Mouse (Mus musculus): Measurements from ENCODE around the gene Mep1a. TPM values are rescaled to one million over a fixed set of nuclear protein-coding genes. Genes with fewer than 3 reads are reported as not detected.

Gene Mep1a
- polyA plus RNA-seq, 1 experiment from 2014 or later = not detected

DNA sequence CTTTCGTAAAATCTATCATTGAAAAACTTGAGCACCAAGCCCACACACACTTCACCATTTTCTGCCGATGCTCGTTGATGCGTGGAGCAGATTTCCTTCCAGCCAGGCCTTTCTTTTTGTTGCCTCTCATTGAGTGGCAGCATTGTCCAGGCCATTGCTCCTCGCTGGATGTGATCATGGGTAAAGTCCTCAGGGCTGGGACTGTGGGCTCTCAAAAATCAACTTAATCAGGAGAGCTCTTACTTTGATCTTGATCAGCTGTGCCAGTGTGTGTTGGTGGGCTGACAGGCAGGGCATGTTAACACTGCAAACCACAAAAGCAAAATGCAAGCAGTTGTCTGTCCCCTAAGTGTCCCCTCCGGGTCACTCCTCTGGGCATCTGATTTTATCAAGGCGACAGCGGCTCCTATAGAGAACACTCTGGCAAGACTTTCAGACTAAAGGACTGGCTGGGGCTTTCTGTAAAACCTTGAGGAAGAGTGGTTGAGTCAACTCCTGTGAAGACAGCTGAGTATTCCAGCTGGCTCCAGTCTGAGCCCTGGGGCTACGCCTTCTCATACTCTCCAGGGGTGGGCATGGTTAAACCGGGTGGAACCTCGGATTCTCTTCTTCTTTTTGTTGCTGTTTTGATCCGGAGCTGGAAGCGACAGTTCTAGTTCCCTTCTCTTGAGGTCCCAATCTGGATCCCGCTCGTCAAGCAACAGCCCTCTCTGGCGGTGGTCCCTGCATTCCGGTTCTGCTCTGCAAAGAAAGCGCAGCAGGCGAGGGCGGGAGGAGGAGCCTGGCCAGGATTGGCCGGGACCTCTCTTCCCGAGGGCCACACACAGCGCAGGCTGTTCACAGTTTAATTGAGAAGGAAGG is 32.0 kb upstream of the Mep1a start:
- Histone ChIP-seq H3K9ac (replicated peaks; ENCODE audit: low read depth) (no peak overlapping the region), H3K27ac (ENCODE audit: low read length) (no peak overlapping the region)

DNA sequence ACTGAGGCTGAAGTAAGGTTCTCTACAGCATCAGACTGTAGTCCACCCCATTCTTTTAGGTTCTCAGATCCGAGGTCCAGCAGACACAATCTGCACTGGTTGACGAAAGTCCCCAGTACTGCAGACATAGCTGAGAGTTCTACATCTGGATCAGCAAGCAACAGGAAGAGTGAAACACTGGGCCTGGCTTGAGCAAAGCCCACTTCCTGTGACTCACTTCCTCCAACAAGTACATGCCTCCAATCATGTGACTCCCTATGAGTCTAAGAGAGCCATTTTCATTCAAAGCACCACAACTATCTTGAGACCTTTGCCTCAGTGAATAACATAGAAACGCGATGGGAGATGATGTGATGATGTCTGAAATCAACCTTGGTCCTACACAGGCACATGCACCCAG is 28.6 kb upstream of the Mep1a start:
- Histone ChIP-seq H3K27me3 (replicated peaks; ENCODE audit: insufficient read depth, low read length) (no peaks in the 10 kb centered on the region), H3K36me3 (ENCODE audit: insufficient read depth, low read length) (no peaks in the 10 kb centered on the region), H3K9me3 (ENCODE audit: low read length) (no peaks in the 10 kb centered on the region), H3K4me2 (replicated peaks; ENCODE audit: low read depth, low read length) (no peak overlapping the region), H3K4me3 (ENCODE audit: low read depth, low read length) (no peak overlapping the region), H3K4me1 (ENCODE audit: insufficient read depth, low read depth, low read length) (no peaks in the 10 kb centered on the region), H3K27ac (ENCODE audit: low read length) (no peak overlapping the region), H3K9ac (replicated peaks; ENCODE audit: low read depth) (no peak overlapping the region)
- TF ChIP-seq CTCF (IDR thresholded peaks at IDR 0.05) (no peak), EP300 (IDR thresholded peaks at IDR 0.05) (no peak)
- DNase-seq (ENCODE audit: low spot score) = no peak
- ATAC-seq = no peak
- WGBS = 93% methylated on average over 4 of the region's 4 CpGs

More for the DNA sequence above, 32.0 kb upstream of the Mep1a start:
- Histone ChIP-seq H3K4me2 (replicated peaks; ENCODE audit: low read depth, low read length) (peak overlapping the region; percentile 48), H3K27me3 (replicated peaks; ENCODE audit: insufficient read depth, low read length) (no peaks in the 10 kb centered on the region), H3K4me3 (ENCODE audit: low read depth, low read length) (peak overlapping the region; percentile 19), H3K36me3 (ENCODE audit: insufficient read depth, low read length) (no peaks in the 10 kb centered on the region), H3K9me3 (ENCODE audit: low read length) (no peaks in the 10 kb centered on the region), H3K4me1 (ENCODE audit: insufficient read depth, low read depth, low read length) (no peaks in the 10 kb centered on the region)
- TF ChIP-seq EP300 (IDR thresholded peaks at IDR 0.05) = no peak
- peak; percentile 50 for TF ChIP-seq CTCF (IDR thresholded peaks at IDR 0.05)
- peak; percentile 81 for DNase-seq (ENCODE audit: low spot score)
- peak; percentile 92 for ATAC-seq
- 13% methylated on average over 23 of the region's 23 CpGs for WGBS

DNA sequence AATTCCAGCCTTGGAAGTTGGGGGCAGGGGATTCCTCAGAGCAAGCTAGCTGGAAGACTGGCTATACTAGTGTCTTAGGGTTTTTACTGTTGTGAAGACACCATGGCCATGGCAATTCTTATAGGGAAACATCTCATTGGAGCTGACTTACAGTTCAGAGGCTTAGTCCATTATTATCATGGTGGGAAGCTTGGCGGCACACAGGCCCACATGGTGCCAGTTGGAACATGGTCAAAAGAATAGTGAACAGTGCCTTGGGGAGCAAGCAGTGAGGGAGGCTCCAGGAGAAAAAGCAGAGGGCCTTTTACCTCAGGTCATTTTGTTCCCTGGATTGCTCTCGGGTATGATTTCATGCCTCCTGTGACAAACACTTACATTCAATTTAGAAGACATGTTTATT is 27.9 kb upstream of the Mep1a start:
- no peak overlapping the region for H3K27ac ChIP-seq (ENCODE audit: low read length)
- DNase-seq (ENCODE audit: low spot score) = no peak
- H3K36me3 ChIP-seq (ENCODE audit: insufficient read depth, low read length) = no peaks in the 10 kb centered on the region
- H3K4me2 ChIP-seq (replicated peaks; ENCODE audit: low read depth, low read length) = no peak overlapping the region
- H3K4me3 ChIP-seq (ENCODE audit: low read depth, low read length) = no peak overlapping the region
- no peak for TF ChIP-seq CTCF (IDR thresholded peaks at IDR 0.05)
- TF ChIP-seq EP300 (IDR thresholded peaks at IDR 0.05) = no peak
- H3K9me3 ChIP-seq (ENCODE audit: low read length) = no peaks in the 10 kb centered on the region
- H3K9ac ChIP-seq (replicated peaks; ENCODE audit: low read depth) = no peak overlapping the region
- 87% methylated on average over 2 of the region's 2 CpGs for WGBS
- no peaks in the 10 kb centered on the region for H3K27me3 ChIP-seq (replicated peaks; ENCODE audit: insufficient read depth, low read length)
- no peak for ATAC-seq
- H3K4me1 ChIP-seq (ENCODE audit: insufficient read depth, low read depth, low read length) = no peaks in the 10 kb centered on the region

DNA sequence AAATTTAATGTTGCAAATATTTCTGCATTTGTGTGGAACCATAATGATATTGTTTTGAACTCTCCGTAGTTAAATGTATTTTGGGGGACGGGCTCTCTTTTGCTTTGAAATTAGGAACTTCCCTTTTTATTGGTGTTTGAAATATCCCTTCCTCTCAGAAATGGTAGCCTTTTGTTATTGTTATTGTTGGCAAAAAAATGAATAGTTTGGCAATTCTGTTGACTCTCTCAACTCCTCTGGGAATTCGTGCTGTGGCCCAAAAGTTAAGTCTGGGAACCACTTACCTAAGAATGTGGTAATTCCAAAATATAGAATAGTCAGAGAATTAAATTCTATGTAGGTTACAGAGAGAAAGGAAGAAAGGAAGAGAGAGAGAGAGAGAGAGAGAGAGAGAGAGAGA is 17.6 kb upstream of the Mep1a start:
- H3K36me3 ChIP-seq (ENCODE audit: insufficient read depth, low read length) = no peaks in the 10 kb centered on the region

DNA sequence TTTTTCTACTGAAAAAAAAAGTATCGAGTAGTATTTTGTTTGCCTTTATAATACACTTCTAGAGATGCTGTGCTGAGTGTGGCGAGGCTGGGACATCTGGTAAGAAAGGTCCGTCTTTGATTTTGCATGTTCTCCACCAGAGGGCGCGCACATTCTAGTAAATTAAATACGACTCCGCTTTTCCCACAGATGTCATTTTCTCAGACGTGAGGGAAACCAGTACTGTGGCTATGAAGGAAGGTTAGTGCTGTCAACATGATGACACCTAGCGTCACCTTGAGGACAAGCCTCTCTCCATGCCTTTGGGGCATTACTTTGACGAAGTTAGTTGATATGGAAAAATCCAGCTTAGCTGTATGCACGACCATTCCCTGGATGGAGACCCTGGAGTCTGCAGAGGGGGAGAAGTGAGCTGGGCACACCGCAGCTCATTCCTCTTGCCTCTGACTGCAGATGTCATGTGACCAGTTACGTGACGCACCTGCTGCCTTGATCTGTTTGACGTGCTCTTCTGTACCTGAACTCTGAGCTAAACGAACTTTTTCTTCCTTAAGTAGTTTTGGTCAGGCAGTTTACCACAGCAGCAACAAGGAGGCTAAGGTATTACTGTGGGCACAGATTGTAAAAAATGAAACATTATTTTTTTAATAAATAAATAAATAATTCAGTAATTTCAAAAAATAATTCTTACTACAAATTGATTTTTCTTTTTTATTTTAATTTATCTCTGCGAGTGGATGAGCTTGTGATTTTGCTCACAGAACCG is 16.2 kb upstream of the Mep1a start:
- peak; percentile 80 for TF ChIP-seq CTCF (IDR thresholded peaks at IDR 0.05)
- TF ChIP-seq EP300 (IDR thresholded peaks at IDR 0.05) = no peak
- no peaks in the 10 kb centered on the region for H3K27me3 ChIP-seq (replicated peaks; ENCODE audit: insufficient read depth, low read length)
- no peak overlapping the region for H3K9ac ChIP-seq (replicated peaks; ENCODE audit: low read depth)
- no peak overlapping the region for H3K27ac ChIP-seq (ENCODE audit: low read length)
- H3K36me3 ChIP-seq (ENCODE audit: insufficient read depth, low read length) = no peaks in the 10 kb centered on the region
- DNase-seq (ENCODE audit: low spot score) = peak; percentile 90
- peak; percentile 53; the same call in 1 of the 2 replicates for ATAC-seq
- no peaks in the 10 kb centered on the region for H3K4me1 ChIP-seq (ENCODE audit: insufficient read depth, low read depth, low read length)
- no peaks in the 10 kb centered on the region for H3K9me3 ChIP-seq (ENCODE audit: low read length)
- WGBS = 20% methylated on average over 18 of the region's 18 CpGs
- H3K4me3 ChIP-seq (ENCODE audit: low read depth, low read length) = no peak overlapping the region
- no peak overlapping the region for H3K4me2 ChIP-seq (replicated peaks; ENCODE audit: low read depth, low read length)

More for the DNA sequence above, 17.6 kb upstream of the Mep1a start:
- no peak for DNase-seq (ENCODE audit: low spot score)
- H3K9ac ChIP-seq (replicated peaks; ENCODE audit: low read depth) = no peak overlapping the region
- H3K9me3 ChIP-seq (ENCODE audit: low read length) = no peaks in the 10 kb centered on the region
- no peak for TF ChIP-seq CTCF (IDR thresholded peaks at IDR 0.05)
- TF ChIP-seq EP300 (IDR thresholded peaks at IDR 0.05) = no peak
- no peak for ATAC-seq
- no peak overlapping the region for H3K27ac ChIP-seq (ENCODE audit: low read length)
- 70% methylated on average over 3 of the region's 3 CpGs for WGBS
- no peak overlapping the region for H3K4me2 ChIP-seq (replicated peaks; ENCODE audit: low read depth, low read length)
- H3K4me3 ChIP-seq (ENCODE audit: low read depth, low read length) = no peak overlapping the region
- no peaks in the 10 kb centered on the region for H3K27me3 ChIP-seq (replicated peaks; ENCODE audit: insufficient read depth, low read length)
- H3K4me1 ChIP-seq (ENCODE audit: insufficient read depth, low read depth, low read length) = no peaks in the 10 kb centered on the region

DNA sequence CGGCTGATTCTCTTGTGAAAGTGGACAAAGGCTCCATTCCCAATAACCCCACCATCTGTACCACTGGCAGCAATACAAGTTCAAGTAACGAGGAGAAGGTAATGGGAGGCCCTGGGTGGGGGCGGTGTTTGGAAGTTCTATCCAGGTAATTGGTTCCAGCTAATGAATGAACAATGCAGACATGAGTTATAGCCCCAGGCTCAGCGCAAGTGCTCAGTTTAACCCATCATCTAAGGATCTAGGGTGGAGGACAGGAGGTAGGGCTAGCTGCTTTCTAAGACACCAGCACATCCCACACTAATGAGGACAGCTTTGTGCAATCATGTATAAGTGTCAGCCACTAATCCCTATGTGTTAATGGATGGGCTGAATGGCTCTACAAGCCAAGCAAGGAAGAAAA is 8.2 kb upstream of the Mep1a start:
- no peaks in the 10 kb centered on the region for H3K4me1 ChIP-seq (ENCODE audit: insufficient read depth, low read depth, low read length)
- 78% methylated on average over 4 of the region's 4 CpGs for WGBS
- TF ChIP-seq CTCF (IDR thresholded peaks at IDR 0.05) (no peak), EP300 (IDR thresholded peaks at IDR 0.05) (no peak)
- no peak overlapping the region for H3K9ac ChIP-seq (replicated peaks; ENCODE audit: low read depth)
- no peak overlapping the region for H3K4me3 ChIP-seq (ENCODE audit: low read depth, low read length)
- no peak for DNase-seq (ENCODE audit: low spot score)
- H3K4me2 ChIP-seq (replicated peaks; ENCODE audit: low read depth, low read length) = no peak overlapping the region
- ATAC-seq = no peak
- no peaks in the 10 kb centered on the region for H3K27me3 ChIP-seq (replicated peaks; ENCODE audit: insufficient read depth, low read length)
- H3K27ac ChIP-seq (ENCODE audit: low read length) = no peak overlapping the region
- H3K9me3 ChIP-seq (ENCODE audit: low read length) = no peaks in the 10 kb centered on the region
- H3K36me3 ChIP-seq (ENCODE audit: insufficient read depth, low read length) = no peaks in the 10 kb centered on the region
